Mouse (Mus musculus): Measurements from ENCODE around the gene Ap1b1. TPM values are rescaled to one million over a fixed set of nuclear protein-coding genes. Genes with fewer than 3 reads are reported as not detected.

The Ap1b1 gene
- polyA plus RNA-seq, 1 experiment, result 140 TPM

DNA sequence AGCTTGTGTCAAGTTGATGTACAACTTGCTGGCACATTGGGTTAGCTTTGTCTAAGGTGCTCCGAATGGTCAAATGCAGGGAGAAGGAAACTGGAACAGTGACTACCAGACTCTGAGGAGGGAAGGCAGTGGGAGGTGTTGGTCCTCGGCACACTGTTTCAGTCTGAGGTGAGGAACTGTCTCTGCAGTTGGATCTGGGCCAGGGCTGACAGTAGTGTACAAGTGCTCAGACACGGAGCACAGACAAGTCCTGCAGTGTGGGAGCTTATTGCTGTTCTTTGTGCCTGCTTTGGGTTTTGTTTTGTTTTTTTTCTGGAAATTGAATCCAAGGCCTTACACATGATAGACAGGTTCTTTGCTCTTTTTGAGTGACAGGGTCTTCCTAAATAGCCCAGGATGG lies 3.6 kb upstream of the Ap1b1 start:
- Histone ChIP-seq H3K27me3 (ENCODE audit: control insufficient read depth, insufficient read depth, low read length) (no peaks in the 10 kb centered on the region), H3K4me3 (ENCODE audit: control insufficient read depth, insufficient read depth, low read length) (no peak overlapping the region), H3K4me1 (replicated peaks; ENCODE audit: control insufficient read depth, insufficient read depth, low read length) (peaks cover 12% of the 10 kb centered on the region), H3K36me3 (ENCODE audit: control insufficient read depth, insufficient read depth, low read length) (no peaks in the 10 kb centered on the region), H3K27ac (ENCODE audit: control insufficient read depth, insufficient read depth, low read length) (no peak overlapping the region)
- 81% methylated on average over 3 of the region's 3 CpGs for WGBS
- no peak for DNase-seq
- TF ChIP-seq CTCF (IDR thresholded peaks at IDR 0.05; ENCODE audit: borderline replicate concordance, control insufficient read depth, extremely low read depth, insufficient read depth, low read length, poor library complexity) (no peak), POLR2A (IDR thresholded peaks at IDR 0.05; ENCODE audit: control insufficient read depth, extremely low read depth, insufficient read depth, low read length, poor library complexity) (no peak)

DNA sequence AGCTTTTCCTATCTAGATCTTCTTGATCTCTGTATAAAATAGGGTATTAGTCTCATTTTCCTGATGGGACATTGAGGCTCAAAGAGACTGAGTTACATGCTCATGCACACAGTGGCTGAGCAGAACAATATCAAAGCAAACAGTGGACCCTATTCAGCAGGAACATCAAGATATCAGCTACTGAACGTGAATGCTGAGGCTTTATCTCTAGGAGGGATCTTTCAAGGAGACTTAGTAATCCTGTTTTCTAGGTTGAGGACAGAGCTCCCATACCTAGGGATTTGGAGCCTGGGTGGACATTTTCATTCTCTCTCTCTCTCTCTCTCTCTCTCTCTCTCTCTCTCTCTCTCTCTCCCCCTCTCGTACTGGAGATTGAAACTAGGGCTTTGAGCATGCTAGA lies 3.1 kb upstream of the Ap1b1 start:
- H3K4me3 ChIP-seq (ENCODE audit: control insufficient read depth, insufficient read depth, low read length), result no peak overlapping the region
- no peak overlapping the region for H3K27ac ChIP-seq (ENCODE audit: control insufficient read depth, insufficient read depth, low read length)
- no peaks in the 10 kb centered on the region for H3K27me3 ChIP-seq (ENCODE audit: control insufficient read depth, insufficient read depth, low read length)
- DNase-seq, result no peak
- WGBS, result 87% methylated on average over 2 of the region's 2 CpGs
- TF ChIP-seq CTCF (IDR thresholded peaks at IDR 0.05; ENCODE audit: borderline replicate concordance, control insufficient read depth, extremely low read depth, insufficient read depth, low read length, poor library complexity), result no peak
- TF ChIP-seq POLR2A (IDR thresholded peaks at IDR 0.05; ENCODE audit: control insufficient read depth, extremely low read depth, insufficient read depth, low read length, poor library complexity), result no peak
- H3K36me3 ChIP-seq (ENCODE audit: control insufficient read depth, insufficient read depth, low read length), result no peaks in the 10 kb centered on the region
- peaks cover 13% of the 10 kb centered on the region for H3K4me1 ChIP-seq (replicated peaks; ENCODE audit: control insufficient read depth, insufficient read depth, low read length)

DNA sequence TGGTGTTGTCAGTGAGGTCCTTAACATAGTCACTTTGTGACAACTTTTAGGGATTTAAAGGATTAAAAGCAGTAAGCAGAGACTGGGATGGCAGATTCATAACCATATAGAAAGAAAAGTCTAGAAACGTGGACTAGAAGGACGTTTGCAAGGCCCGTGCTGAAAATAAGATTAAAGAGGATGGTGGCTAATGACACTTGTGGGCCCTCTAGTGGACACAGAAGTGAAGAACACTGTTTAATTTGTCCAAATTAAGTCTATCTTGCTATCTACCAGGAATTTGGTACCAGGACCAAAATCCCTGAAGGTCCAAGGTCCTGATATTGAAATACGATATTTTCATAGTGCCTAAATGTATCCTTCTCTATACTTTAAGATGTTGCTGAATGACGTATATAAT lies 2.4 kb upstream of the Ap1b1 start:
- TF ChIP-seq POLR2A (IDR thresholded peaks at IDR 0.05; ENCODE audit: control insufficient read depth, extremely low read depth, insufficient read depth, low read length, poor library complexity), result no peak
- TF ChIP-seq CTCF (IDR thresholded peaks at IDR 0.05; ENCODE audit: borderline replicate concordance, control insufficient read depth, extremely low read depth, insufficient read depth, low read length, poor library complexity), result no peak
- Histone ChIP-seq H3K4me1 (replicated peaks; ENCODE audit: control insufficient read depth, insufficient read depth, low read length) (peaks cover 20% of the 10 kb centered on the region), H3K4me3 (ENCODE audit: control insufficient read depth, insufficient read depth, low read length) (no peak overlapping the region), H3K36me3 (ENCODE audit: control insufficient read depth, insufficient read depth, low read length) (no peaks in the 10 kb centered on the region), H3K27ac (ENCODE audit: control insufficient read depth, insufficient read depth, low read length) (no peak overlapping the region), H3K27me3 (ENCODE audit: control insufficient read depth, insufficient read depth, low read length) (no peaks in the 10 kb centered on the region)
- DNase-seq, result no peak
- 7% methylated on average over 5 of the region's 5 CpGs for WGBS

DNA sequence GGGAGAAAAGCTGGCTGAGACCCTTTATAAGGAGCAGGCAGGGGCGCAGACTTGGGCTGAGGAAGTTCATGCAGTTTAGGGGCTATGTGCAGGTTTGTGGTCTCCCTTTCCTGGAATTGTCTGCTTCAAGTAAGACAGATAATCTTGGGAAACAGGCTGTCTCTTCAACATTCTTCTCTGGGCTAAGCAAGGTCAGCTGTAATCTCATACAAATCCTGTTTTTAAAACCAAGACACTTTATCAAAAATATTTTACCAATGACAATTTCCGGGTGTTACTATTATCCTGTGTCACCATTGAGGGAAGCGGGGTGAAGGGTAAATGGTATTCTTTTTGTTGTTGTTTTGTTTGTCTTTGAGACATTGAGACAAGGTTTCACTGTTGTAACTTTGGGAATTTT lies 1.8 kb upstream of the Ap1b1 start:
- Histone ChIP-seq H3K36me3 (ENCODE audit: control insufficient read depth, insufficient read depth, low read length) (no peaks in the 10 kb centered on the region), H3K27me3 (ENCODE audit: control insufficient read depth, insufficient read depth, low read length) (no peaks in the 10 kb centered on the region), H3K4me3 (ENCODE audit: control insufficient read depth, insufficient read depth, low read length) (no peak overlapping the region), H3K27ac (ENCODE audit: control insufficient read depth, insufficient read depth, low read length) (no peak overlapping the region), H3K4me1 (replicated peaks; ENCODE audit: control insufficient read depth, insufficient read depth, low read length) (peaks cover 24% of the 10 kb centered on the region)
- no peak for DNase-seq
- 73% methylated on average over 3 of the region's 3 CpGs for WGBS
- no peak for TF ChIP-seq CTCF (IDR thresholded peaks at IDR 0.05; ENCODE audit: borderline replicate concordance, control insufficient read depth, extremely low read depth, insufficient read depth, low read length, poor library complexity)
- TF ChIP-seq POLR2A (IDR thresholded peaks at IDR 0.05; ENCODE audit: control insufficient read depth, extremely low read depth, insufficient read depth, low read length, poor library complexity), result no peak

DNA sequence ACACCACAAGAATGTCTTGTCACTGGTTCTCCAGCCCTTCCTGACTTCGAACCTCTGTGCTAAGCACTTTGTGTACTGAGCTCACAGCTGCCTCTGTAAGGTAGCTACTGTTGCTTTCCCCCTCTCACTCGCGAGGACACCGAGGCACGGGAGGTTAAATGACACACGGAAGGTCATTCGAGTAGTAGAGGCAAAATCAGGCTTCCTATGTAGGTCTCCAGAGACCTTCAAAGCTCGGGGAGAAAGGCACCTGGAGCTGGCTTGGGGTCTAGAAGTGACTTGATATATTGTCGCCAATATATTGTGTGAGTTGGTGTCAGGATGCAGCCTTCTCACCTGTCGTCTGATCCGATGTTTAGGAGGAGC lies 846 bp downstream of the Ap1b1 start:
- WGBS, result 45% methylated on average over 11 of the region's 11 CpGs
- H3K27ac ChIP-seq (ENCODE audit: control insufficient read depth, insufficient read depth, low read length), result peak overlapping the region; percentile 4; the same call in 1 of the 2 replicates
- DNase-seq, result no peak
- peak overlapping the region; percentile 65 for H3K4me3 ChIP-seq (ENCODE audit: control insufficient read depth, insufficient read depth, low read length)
- peaks cover 33% of the 10 kb centered on the region for H3K4me1 ChIP-seq (replicated peaks; ENCODE audit: control insufficient read depth, insufficient read depth, low read length)
- no peaks in the 10 kb centered on the region for H3K36me3 ChIP-seq (ENCODE audit: control insufficient read depth, insufficient read depth, low read length)
- no peaks in the 10 kb centered on the region for H3K27me3 ChIP-seq (ENCODE audit: control insufficient read depth, insufficient read depth, low read length)
- no peak for TF ChIP-seq POLR2A (IDR thresholded peaks at IDR 0.05; ENCODE audit: control insufficient read depth, extremely low read depth, insufficient read depth, low read length, poor library complexity)
- TF ChIP-seq CTCF (IDR thresholded peaks at IDR 0.05; ENCODE audit: borderline replicate concordance, control insufficient read depth, extremely low read depth, insufficient read depth, low read length, poor library complexity), result no peak

DNA sequence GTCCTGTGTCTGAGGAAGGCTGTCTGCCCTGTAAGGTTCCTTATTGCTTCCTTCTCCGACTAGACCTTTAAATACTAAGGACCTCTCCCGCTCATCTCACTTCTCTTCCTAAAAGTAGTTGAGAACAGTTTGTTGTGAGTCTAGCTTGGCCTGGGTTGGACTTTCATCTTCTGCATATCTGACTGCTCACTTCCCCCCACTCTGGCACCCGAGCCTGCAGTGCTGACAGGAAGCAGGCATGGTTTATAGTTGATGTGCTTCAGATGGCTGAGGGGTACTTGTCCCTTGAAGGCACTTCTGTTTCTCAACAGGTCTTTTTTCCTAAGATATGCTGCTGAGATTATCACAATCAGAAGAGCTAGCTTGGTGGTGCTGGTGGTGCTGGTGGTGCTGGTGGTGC lies 2.6 kb downstream of the Ap1b1 start:
- TF ChIP-seq POLR2A (IDR thresholded peaks at IDR 0.05; ENCODE audit: control insufficient read depth, extremely low read depth, insufficient read depth, low read length, poor library complexity) (no peak), CTCF (IDR thresholded peaks at IDR 0.05; ENCODE audit: borderline replicate concordance, control insufficient read depth, extremely low read depth, insufficient read depth, low read length, poor library complexity) (no peak)
- DNase-seq, result peak; percentile 50
- H3K4me1 ChIP-seq (replicated peaks; ENCODE audit: control insufficient read depth, insufficient read depth, low read length), result peaks cover 33% of the 10 kb centered on the region
- H3K4me3 ChIP-seq (ENCODE audit: control insufficient read depth, insufficient read depth, low read length), result no peak overlapping the region
- no peaks in the 10 kb centered on the region for H3K27me3 ChIP-seq (ENCODE audit: control insufficient read depth, insufficient read depth, low read length)
- H3K36me3 ChIP-seq (ENCODE audit: control insufficient read depth, insufficient read depth, low read length), result no peaks in the 10 kb centered on the region
- WGBS, result 4% methylated on average over 3 of the region's 3 CpGs
- H3K27ac ChIP-seq (ENCODE audit: control insufficient read depth, insufficient read depth, low read length), result peak overlapping the region; percentile 55

DNA sequence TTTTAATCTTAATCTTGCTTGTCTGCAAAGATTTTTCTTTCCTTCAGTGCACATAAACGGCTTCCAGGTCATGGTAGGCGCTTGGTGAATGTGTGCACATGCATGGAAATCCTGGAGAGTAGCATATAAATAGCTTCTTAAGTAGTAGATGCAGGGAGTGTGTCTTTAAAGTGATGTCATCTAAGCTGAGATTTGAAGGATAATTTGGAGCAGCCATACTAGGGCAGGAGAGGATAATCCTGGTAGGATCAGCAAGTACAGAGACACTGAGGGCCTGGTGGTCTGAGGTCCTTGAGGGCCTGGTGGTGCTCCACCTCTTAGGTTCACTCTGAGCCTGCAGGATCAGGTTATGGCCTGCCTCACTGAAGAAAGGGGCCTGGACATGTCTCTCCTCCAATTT lies 5.8 kb downstream of the Ap1b1 start:
- WGBS, result 96% methylated on average over 2 of the region's 2 CpGs
- DNase-seq, result no peak
- Histone ChIP-seq H3K4me1 (replicated peaks; ENCODE audit: control insufficient read depth, insufficient read depth, low read length) (peaks cover 27% of the 10 kb centered on the region), H3K36me3 (ENCODE audit: control insufficient read depth, insufficient read depth, low read length) (no peaks in the 10 kb centered on the region), H3K27me3 (ENCODE audit: control insufficient read depth, insufficient read depth, low read length) (no peaks in the 10 kb centered on the region), H3K4me3 (ENCODE audit: control insufficient read depth, insufficient read depth, low read length) (no peak overlapping the region), H3K27ac (ENCODE audit: control insufficient read depth, insufficient read depth, low read length) (no peak overlapping the region)
- TF ChIP-seq CTCF (IDR thresholded peaks at IDR 0.05; ENCODE audit: borderline replicate concordance, control insufficient read depth, extremely low read depth, insufficient read depth, low read length, poor library complexity) (no peak), POLR2A (IDR thresholded peaks at IDR 0.05; ENCODE audit: control insufficient read depth, extremely low read depth, insufficient read depth, low read length, poor library complexity) (no peak)

All from thymus, adult 2 months (tissue).